Mouse (Mus musculus) heart, embryonic 13.5 days (tissue): ENCODE measurements around the gene A430078G23Rik. TPM values are rescaled to one million over a fixed set of nuclear protein-coding genes. Genes with fewer than 3 reads are reported as not detected.
"Not testable (repeated sequence)": the region's sequence is repeated elsewhere in the genome, so short reads cannot be mapped to it uniquely, and the experiment has no call there.

ENCODE experiments used
- ATAC-seq: fragments of 200-750 bp; cut with Nextera tagmentation; 2 replicates; pipeline ENCODE4 v1.8.0; 2017; ENCODE audit warnings: moderate TSS enrichment; ENCODE audit not compliant: insufficient number of reproducible peaks, low FRiP score, low TSS enrichment; ENCODE audit errors: extremely low read depth
- H3K27ac ChIP-seq: fragments of 300-500 bp; sonication (generic); replicated peaks from 2 replicates; pipeline ENCODE4 v1.5.1; 2015; ENCODE audit warnings: moderate library complexity, mild to moderate bottlenecking, inconsistent platforms
- H3K27me3 ChIP-seq: fragments of 300-500 bp; sonication (generic); replicated peaks from 2 replicates; pipeline ENCODE4 v1.6.1; 2015; ENCODE audit warnings: mild to moderate bottlenecking, inconsistent platforms
- H3K36me3 ChIP-seq: fragments of 300-500 bp; sonication (generic); 2 replicates; pipeline ENCODE4 v1.6.1; 2015; ENCODE audit warnings: mild to moderate bottlenecking, inconsistent platforms
- H3K4me1 ChIP-seq: fragments of 300-500 bp; sonication (generic); 2 replicates; pipeline ENCODE4 v1.6.1; 2015; ENCODE audit warnings: inconsistent platforms
- H3K4me2 ChIP-seq: fragments of 300-500 bp; sonication (generic); 2 replicates; pipeline ENCODE4 v1.6.1; 2015; ENCODE audit warnings: inconsistent platforms, mild to moderate bottlenecking, moderate library complexity
- H3K4me3 ChIP-seq: fragments of 300-500 bp; sonication (generic); 2 replicates; pipeline ENCODE4 v1.5.1; 2015; ENCODE audit warnings: moderate library complexity, mild to moderate bottlenecking, inconsistent platforms
- H3K9ac ChIP-seq: fragments of 300-500 bp; sonication (generic); 2 replicates; pipeline ENCODE4 v1.6.1; 2015; ENCODE audit warnings: inconsistent platforms, mild to moderate bottlenecking, moderate library complexity
- H3K9me3 ChIP-seq: fragments of 300-500 bp; sonication (generic); 2 replicates; pipeline ENCODE4 v1.6.1; 2016; ENCODE audit warnings: inconsistent platforms
- WGBS: fragments of 180-500 bp; shearing (Covaris S2); methylation state at CpG from one replicate; pipeline ENCODE4 v1.1.7; 2015; ENCODE audit warnings: mixed read lengths; 5-methylcytosine and 5-hydroxymethylcytosine counted together
- polyA plus RNA-seq: library from polyadenylated mRNA; unstranded; fragments of >200 nt; fragmentation: Nextera tagmentation; extraction: Ambion mirVana; gene quantifications from 2 replicates; pipeline ENCODE4 v1.2.1, GENCODE M21; 2015

A430078G23Rik gene
- polyA plus RNA-seq: 0.14 TPM in 1 of 2 replicates, not detected in the other

- H3K9me3 ChIP-seq: no peaks in the 10 kb centered on the region
- no peaks in the 10 kb centered on the region for H3K4me1 ChIP-seq
- no peak within 1 kb of the TSS for H3K9ac ChIP-seq
- H3K4me3 ChIP-seq: no peak within 1 kb of the TSS
- 0 out of 2 replicates have a peak, but pooled peaks cover 5% of the 10 kb centered on the region for H3K27me3 ChIP-seq
- H3K36me3 ChIP-seq: no peaks in the 10 kb centered on the region
- H3K4me2 ChIP-seq: no peak within 1 kb of the TSS
- no peak within 1 kb of the TSS for H3K27ac ChIP-seq
- ATAC-seq: no peak
- whole genome bisulfite sequencing: 55% methylated on average over 13 of the region's 13 CpGs
Observed at GRCm38 (mm10) chr8:3353189-3353810, at the start of gene A430078G23Rik. Gene A430078G23Rik, plus strand, starts transcription at chr8:3353415.

GRCm38 (mm10) chr8:3308205-3308800, 44.9 kb upstream of the A430078G23Rik start:
- H3K4me3 ChIP-seq, H3K36me3 ChIP-seq, H3K4me1 ChIP-seq, H3K4me2 ChIP-seq, H3K27ac ChIP-seq, H3K27me3 ChIP-seq, ATAC-seq, H3K9ac ChIP-seq: not testable (repeated sequence)
- WGBS: 79% methylated on average over 13 of the region's 13 CpGs
- H3K9me3 ChIP-seq: peaks cover 10% of the 10 kb centered on the region; the same call in 1 of the 2 replicates

GRCm38 (mm10) chr8:3309636-3310035, 43.6 kb upstream of the A430078G23Rik start:
- ATAC-seq: no peak
- Histone ChIP-seq H3K4me2 (no peak overlapping the region), H3K27me3 (no peaks in the 10 kb centered on the region), H3K4me1 (no peaks in the 10 kb centered on the region), H3K9me3 (peaks cover 10% of the 10 kb centered on the region; the same call in 1 of the 2 replicates), H3K27ac (no peak overlapping the region), H3K9ac (no peak overlapping the region), H3K36me3 (no peaks in the 10 kb centered on the region), H3K4me3 (no peak overlapping the region)
- WGBS: 69% methylated on average over 11 of the region's 11 CpGs

GRCm38 (mm10) chr8:3311482-3311881, 41.7 kb upstream of the A430078G23Rik start:
- ATAC-seq: no peak
- H3K9me3 ChIP-seq: 0 out of 2 replicates have a peak, but pooled peaks cover 3% of the 10 kb centered on the region
- no peak overlapping the region for H3K27ac ChIP-seq
- no peaks in the 10 kb centered on the region for H3K36me3 ChIP-seq
- H3K27me3 ChIP-seq: no peaks in the 10 kb centered on the region
- 54% methylated on average over 4 of the region's 4 CpGs for WGBS
- H3K9ac ChIP-seq: no peak overlapping the region
- H3K4me3 ChIP-seq: no peak overlapping the region
- H3K4me1 ChIP-seq: no peaks in the 10 kb centered on the region
- no peak overlapping the region for H3K4me2 ChIP-seq

- H3K9me3 ChIP-seq, H3K27ac ChIP-seq, H3K4me3 ChIP-seq, H3K4me1 ChIP-seq, H3K4me2 ChIP-seq, H3K36me3 ChIP-seq, H3K27me3 ChIP-seq, ATAC-seq, H3K9ac ChIP-seq: not testable (repeated sequence)
- 78% methylated on average over 1 of the region's 1 CpGs for WGBS
Observed at GRCm38 (mm10) chr8:3313417-3313816, 39.8 kb upstream of the A430078G23Rik start.

GRCm38 (mm10) chr8:3313843-3314242, 39.4 kb upstream of the A430078G23Rik start:
- H3K4me1 ChIP-seq: no peaks in the 10 kb centered on the region
- no peaks in the 10 kb centered on the region for H3K27me3 ChIP-seq
- no peak overlapping the region for H3K4me2 ChIP-seq
- no peak for ATAC-seq
- no peak overlapping the region for H3K9ac ChIP-seq
- H3K36me3 ChIP-seq: no peaks in the 10 kb centered on the region
- no peaks in the 10 kb centered on the region for H3K9me3 ChIP-seq
- 60% methylated on average over 3 of the region's 3 CpGs for WGBS
- H3K27ac ChIP-seq: no peak overlapping the region
- no peak overlapping the region for H3K4me3 ChIP-seq

- no peaks in the 10 kb centered on the region for H3K9me3 ChIP-seq
- no peaks in the 10 kb centered on the region for H3K36me3 ChIP-seq
- no peak overlapping the region for H3K9ac ChIP-seq
- no peak overlapping the region for H3K4me3 ChIP-seq
- 61% methylated on average over 2 of the region's 2 CpGs for WGBS
- H3K4me2 ChIP-seq: no peak overlapping the region
- no peaks in the 10 kb centered on the region for H3K4me1 ChIP-seq
- H3K27me3 ChIP-seq: no peaks in the 10 kb centered on the region
- no peak overlapping the region for H3K27ac ChIP-seq
- ATAC-seq: no peak
Observed at GRCm38 (mm10) chr8:3314345-3314744, 38.9 kb upstream of the A430078G23Rik start.

GRCm38 (mm10) chr8:3316585-3316984, 36.6 kb upstream of the A430078G23Rik start:
- Histone ChIP-seq H3K27ac (no peak overlapping the region), H3K36me3 (no peaks in the 10 kb centered on the region), H3K4me1 (no peaks in the 10 kb centered on the region), H3K4me2 (no peak overlapping the region), H3K9me3 (no peaks in the 10 kb centered on the region), H3K9ac (no peak overlapping the region), H3K4me3 (no peak overlapping the region), H3K27me3 (no peaks in the 10 kb centered on the region)
- WGBS: 76% methylated on average over 5 of the region's 5 CpGs
- ATAC-seq: no peak

GRCm38 (mm10) chr8:3319267-3319666, 33.9 kb upstream of the A430078G23Rik start:
- not testable (repeated sequence) for H3K4me3 ChIP-seq, H3K4me2 ChIP-seq, H3K9me3 ChIP-seq, H3K4me1 ChIP-seq, H3K27me3 ChIP-seq, H3K27ac ChIP-seq, H3K9ac ChIP-seq, H3K36me3 ChIP-seq, ATAC-seq
- WGBS: 92% methylated on average over 10 of the region's 11 CpGs

GRCm38 (mm10) chr8:3324253-3324652, 29.0 kb upstream of the A430078G23Rik start:
- Histone ChIP-seq H3K4me2 (no peak overlapping the region), H3K36me3 (no peaks in the 10 kb centered on the region), H3K4me1 (no peaks in the 10 kb centered on the region), H3K9ac (no peak overlapping the region), H3K9me3 (no peaks in the 10 kb centered on the region), H3K27me3 (no peaks in the 10 kb centered on the region), H3K27ac (no peak overlapping the region), H3K4me3 (no peak overlapping the region)
- WGBS: 65% methylated on average over 2 of the region's 2 CpGs
- ATAC-seq: no peak

GRCm38 (mm10) chr8:3327056-3327455, 26.2 kb upstream of the A430078G23Rik start:
- no peaks in the 10 kb centered on the region for H3K36me3 ChIP-seq
- H3K4me3 ChIP-seq: no peak overlapping the region
- H3K4me2 ChIP-seq: no peak overlapping the region
- H3K9me3 ChIP-seq: no peaks in the 10 kb centered on the region
- no peaks in the 10 kb centered on the region for H3K4me1 ChIP-seq
- no peak for ATAC-seq
- H3K9ac ChIP-seq: no peak overlapping the region
- no peak overlapping the region for H3K27ac ChIP-seq
- H3K27me3 ChIP-seq: no peaks in the 10 kb centered on the region
- WGBS: 90% methylated on average over 1 of the region's 1 CpGs
